In the genomic region with DNA sequence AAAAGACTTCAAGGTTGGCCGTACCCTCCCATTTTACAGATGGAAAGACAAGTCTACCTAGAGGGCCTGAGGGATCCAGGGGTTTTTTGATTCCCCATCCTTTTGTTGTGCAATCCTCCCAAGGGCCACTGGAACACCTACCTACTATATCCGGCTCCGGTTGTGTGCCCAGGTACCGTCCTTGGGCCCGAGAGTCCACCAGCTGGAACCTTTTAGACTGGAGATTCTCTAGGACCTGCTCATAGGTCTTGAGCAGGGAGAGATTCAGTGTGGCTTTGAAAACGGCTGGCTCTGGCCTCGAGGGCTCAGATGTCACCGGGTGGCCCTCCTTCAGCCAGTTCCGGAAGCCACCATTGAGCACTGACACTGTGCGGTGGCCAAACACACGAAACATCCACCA, we compare ENCODE assay signal across 8 mouse cellular contexts. TPM values are rescaled to one million over a fixed set of nuclear protein-coding genes. Genes with fewer than 3 reads are reported as not detected.
DNase-seq lines count a peak whose midpoint lies in the region; ATAC-seq and TF ChIP-seq lines count a peak whose summit lies in the region.

No protein-coding gene starts in this region.

- TF ChIP-seq CTCF in G1E (IDR thresholded peaks at IDR 0.05; ENCODE audit: low read depth, low read length) = no peak
- TF ChIP-seq CTCF in liver, postnatal 0 days (IDR thresholded peaks at IDR 0.05; ENCODE audit: low read depth) = no peak

- no peaks in the 10 kb centered on the region for H3K9me3 ChIP-seq in heart, embryonic 14.5 days (ENCODE audit: control insufficient read depth, low read length)
- peaks cover 2% of the 10 kb centered on the region for H3K9me3 ChIP-seq in G1E (replicated peaks)
- no peaks in the 10 kb centered on the region for H3K9me3 ChIP-seq in heart, embryonic 16.5 days (replicated peaks; ENCODE audit: control insufficient read depth, low read length)
- no peaks in the 10 kb centered on the region for H3K9me3 ChIP-seq in liver, postnatal 0 days (ENCODE audit: low read length)

- no peak for DNase-seq in heart, postnatal 25 days (ENCODE audit: low spot score)
- no peak for DNase-seq in G1E (ENCODE audit: low spot score)
- DNase-seq in liver, postnatal 0 days = no peak
- DNase-seq in adrenal gland, postnatal 4 days (ENCODE audit: low spot score in 2 of 2) = no peak
- DNase-seq in frontal cortex, postnatal 36 days (ENCODE audit: low spot score in 2 of 2) = no peak
- no peak for DNase-seq in urinary bladder, postnatal 36 days (ENCODE audit: low spot score in 2 of 2)

- peak overlapping the region; percentile 85 for H3K9ac ChIP-seq in heart, embryonic 14.5 days (ENCODE audit: low read length)
- peak overlapping the region; percentile 88 for H3K9ac ChIP-seq in heart, embryonic 16.5 days (ENCODE audit: low read length)
- peak overlapping the region; percentile 93 for H3K9ac ChIP-seq in liver, postnatal 0 days (replicated peaks)

- peaks cover 36 to 55% of the 10 kb centered on the region in 2 experiments for H3K4me1 ChIP-seq in heart, embryonic 14.5 days (ENCODE audit: control insufficient read depth in 2 of 2, insufficient read depth in 2 of 2, low read length in 2 of 2)
- H3K4me1 ChIP-seq in G1E (ENCODE audit: insufficient read depth, low read depth, low read length) = peaks cover 37% of the 10 kb centered on the region
- H3K4me1 ChIP-seq in heart, embryonic 16.5 days (ENCODE audit: control insufficient read depth, insufficient read depth, low read length) = peaks cover 40% of the 10 kb centered on the region
- H3K4me1 ChIP-seq in liver, postnatal 0 days (ENCODE audit: insufficient read depth) = peaks cover 80% of the 10 kb centered on the region

- no peak for ATAC-seq in heart, embryonic 14.5 days (ENCODE audit: insufficient number of reproducible peaks, insufficient read depth, low FRiP score, low read depth)
- no peak for ATAC-seq in G1E (ENCODE audit: extremely low read depth, insufficient number of reproducible peaks, low FRiP score, poor library complexity, severe bottlenecking)
- ATAC-seq in heart, embryonic 16.5 days (replicated peaks; ENCODE audit: extremely low read depth, insufficient read depth, low FRiP score) = no peak
- ATAC-seq in liver, postnatal 0 days = no peak

- H3K27me3 ChIP-seq in heart, embryonic 14.5 days (ENCODE audit: control insufficient read depth, insufficient read depth, low read length) = peaks cover 27% of the 10 kb centered on the region
- H3K27me3 ChIP-seq in G1E (ENCODE audit: insufficient read depth, low read length) = peaks cover 46% of the 10 kb centered on the region
- H3K27me3 ChIP-seq in heart, embryonic 16.5 days (ENCODE audit: control insufficient read depth, insufficient read depth, low read length) = peaks cover 13% of the 10 kb centered on the region
- no peaks in the 10 kb centered on the region for H3K27me3 ChIP-seq in liver, postnatal 0 days (ENCODE audit: insufficient read depth, low read length)

- 58% methylated on average over 11 of the region's 11 CpGs for WGBS in heart, embryonic 14.5 days
- 54% methylated on average over 11 of the region's 11 CpGs for WGBS in heart, embryonic 16.5 days
- 40% methylated on average over 11 of the region's 11 CpGs for WGBS in liver, postnatal 0 days (ENCODE audit: insufficient replicate concordance)

- peak overlapping the region; percentile 96 for H3K4me2 ChIP-seq in heart, embryonic 14.5 days (ENCODE audit: low read length)
- H3K4me2 ChIP-seq in heart, embryonic 16.5 days (ENCODE audit: low read depth, low read length) = peak overlapping the region; percentile 63
- H3K4me2 ChIP-seq in liver, postnatal 0 days (ENCODE audit: low read depth, low read length) = peak overlapping the region; percentile 84

- TF ChIP-seq EP300 in liver, postnatal 0 days (IDR thresholded peaks at IDR 0.05; ENCODE audit: low read depth) = no peak

- H3K36me3 ChIP-seq in heart, embryonic 14.5 days (ENCODE audit: control insufficient read depth, insufficient read depth, low read length) = no peaks in the 10 kb centered on the region
- peaks cover 12% of the 10 kb centered on the region for H3K36me3 ChIP-seq in G1E (replicated peaks)
- H3K36me3 ChIP-seq in heart, embryonic 16.5 days (ENCODE audit: control insufficient read depth, insufficient read depth) = no peaks in the 10 kb centered on the region
- no peaks in the 10 kb centered on the region; the same call in 1 of the 2 replicates for H3K36me3 ChIP-seq in liver, postnatal 0 days (replicated peaks; ENCODE audit: insufficient read depth, low read length)

- intact Hi-C loops in heart, postnatal 25 days (cut with DNase I) = no loop called here

- peak overlapping the region; percentile 77 to 90 for H3K4me3 ChIP-seq in heart, embryonic 14.5 days (ENCODE audit: control insufficient read depth in 1 of 2, insufficient read depth in 1 of 2, low read depth in 1 of 2, low read length in 2 of 2)
- H3K4me3 ChIP-seq in G1E (ENCODE audit: low read depth, low read length) = peak overlapping the region; percentile 72; the same call in 1 of the 2 replicates
- peak overlapping the region; percentile 67 for H3K4me3 ChIP-seq in heart, embryonic 16.5 days (ENCODE audit: low read length)
- H3K4me3 ChIP-seq in liver, postnatal 0 days (ENCODE audit: low read depth, low read length) = peak overlapping the region; percentile 89

- H3K27ac ChIP-seq in heart, embryonic 14.5 days (replicated peaks in 1 of 2; ENCODE audit: control insufficient read depth in 1 of 2, insufficient read depth in 1 of 2, low read depth in 2 of 2, low read length in 2 of 2) = no peak overlapping the region
- H3K27ac ChIP-seq in heart, embryonic 16.5 days (ENCODE audit: low read length) = peak overlapping the region; percentile 87
- H3K27ac ChIP-seq in liver, postnatal 0 days (ENCODE audit: low read depth) = peak overlapping the region; percentile 100

RNA-seq across cellular contexts. Expression of gene Tst, which starts 0.6 kb away (rescaled TPM):
- 18.2 and 18.9 TPM in 2 replicates for polyA plus RNA-seq in heart, embryonic 14.5 days (2014; fragmentation: Nextera tagmentation; extraction: Ambion mirVana)
- total RNA-seq in heart, postnatal 25 days (2021) = 10 to 100 TPM; 16.5 to 21.1 TPM
- total RNA-seq in G1E (2014; fragmentation: Nextera tagmentation) = 3.6 and 4.3 TPM in 2 replicates
- 0.93 and 1.3 TPM in 2 replicates for total RNA-seq in G1E (2017)
- 1.7 and 1.8 TPM in 2 replicates for polyA plus RNA-seq in G1E (2012)
- 39.7 and 41.7 TPM in 2 replicates for polyA plus RNA-seq in heart, embryonic 16.5 days (2015; fragmentation: Nextera tagmentation; extraction: Ambion mirVana)
- polyA plus RNA-seq in liver, postnatal 0 days (2015; fragmentation: Nextera tagmentation; extraction: Ambion mirVana) = 361 and 363 TPM in 2 replicates
- 100 to 1,000 TPM; 217 to 242 TPM for total RNA-seq in adrenal gland, postnatal 4 days (2021)

RNA-seq across cellular contexts. Expression of gene Mpst, which starts 1.1 kb away (rescaled TPM):
- 1.9 and 2.2 TPM in 2 replicates for polyA plus RNA-seq in heart, embryonic 14.5 days (2014; fragmentation: Nextera tagmentation; extraction: Ambion mirVana)
- 10 to 100 TPM; 39.1 to 39.6 TPM for total RNA-seq in heart, postnatal 25 days (2021)
- total RNA-seq in G1E (2014; fragmentation: Nextera tagmentation) (7.3 and 19.9 TPM in 2 replicates), G1E (2017) (20.2 and 22.7 TPM in 2 replicates)
- 101 and 115 TPM in 2 replicates for polyA plus RNA-seq in G1E (2012)
- polyA plus RNA-seq in heart, embryonic 16.5 days (2015; fragmentation: Nextera tagmentation; extraction: Ambion mirVana) = 1.9 and 2.1 TPM in 2 replicates
- 4.3 and 7.0 TPM in 2 replicates for polyA plus RNA-seq in liver, postnatal 0 days (2015; fragmentation: Nextera tagmentation; extraction: Ambion mirVana)
- total RNA-seq in adrenal gland, postnatal 4 days (2021) = 10 to 100 TPM; 52.8 to 53.8 TPM

RNA-seq across cellular contexts. Expression of gene Tex33, which starts 9.4 kb away (rescaled TPM):
- polyA plus RNA-seq in heart, embryonic 14.5 days (2014; fragmentation: Nextera tagmentation; extraction: Ambion mirVana) = not detected in 2 replicates
- not detected for total RNA-seq in heart, postnatal 25 days (2021)
- total RNA-seq in G1E (2014; fragmentation: Nextera tagmentation) = not detected in 2 replicates
- 0.49 TPM in 1 of 2 replicates, not detected in the other for total RNA-seq in G1E (2017)
- not detected in 2 replicates for polyA plus RNA-seq in G1E (2012)
- polyA plus RNA-seq in heart, embryonic 16.5 days (2015; fragmentation: Nextera tagmentation; extraction: Ambion mirVana) = not detected in 2 replicates
- polyA plus RNA-seq in liver, postnatal 0 days (2015; fragmentation: Nextera tagmentation; extraction: Ambion mirVana) = not detected in 2 replicates
- total RNA-seq in adrenal gland, postnatal 4 days (2021) = not detected

RNA-seq across cellular contexts. Expression of gene Kctd17, which starts 23.3 kb away (rescaled TPM):
- polyA plus RNA-seq in heart, embryonic 14.5 days (2014; fragmentation: Nextera tagmentation; extraction: Ambion mirVana) = 21.2 and 22.0 TPM in 2 replicates
- total RNA-seq in heart, postnatal 25 days (2021) = 10 to 100 TPM; 35.4 to 37.3 TPM
- total RNA-seq in G1E (2014; fragmentation: Nextera tagmentation) (not detected in 2 replicates), G1E (2017) (0.05 TPM in 1 of 2 replicates, not detected in the other)
- polyA plus RNA-seq in G1E (2012) = 0.04 TPM in 1 of 2 replicates, not detected in the other
- 18.9 and 22.6 TPM in 2 replicates for polyA plus RNA-seq in heart, embryonic 16.5 days (2015; fragmentation: Nextera tagmentation; extraction: Ambion mirVana)
- polyA plus RNA-seq in liver, postnatal 0 days (2015; fragmentation: Nextera tagmentation; extraction: Ambion mirVana) = 6.0 and 6.1 TPM in 2 replicates
- total RNA-seq in adrenal gland, postnatal 4 days (2021) = 100 to 1,000 TPM; 107 to 113 TPM

Comparison
In these comparisons a context has a peak if more than half of its experiments do, and no peak if none do; other contexts are left out.
1. H3K27ac ChIP-seq: peak in heart, embryonic 16.5 days (single experiment) and liver, postnatal 0 days (single experiment); none in heart, embryonic 14.5 days (0 of 2).
2. RNA of gene Mpst, which starts 1.1 kb away (polyA plus RNA-seq): 101 to 115 TPM in G1E; 4.3 to 7.0 TPM in liver, postnatal 0 days, 1.9 to 2.2 TPM in heart, embryonic 14.5 days and 1.9 to 2.1 TPM in heart, embryonic 16.5 days; every median in the first group is over 10 times any median in the second.
3. Peak in every context shown above with its lines, with median percentiles within 50 percentile points of each other: H3K4me2 ChIP-seq, H3K4me3 ChIP-seq and H3K9ac ChIP-seq.